Mouse (Mus musculus) C2C12 (cell line): ENCODE results near the gene Gm1113. TPM values are rescaled to one million over a fixed set of nuclear protein-coding genes. Genes with fewer than 3 reads are reported as not detected.
A peak's percentile ranks its signal among the peaks of the same experiment; 100 is the strongest.

Experiments
- H3K27me3 ChIP-seq: one replicate; pipeline ENCODE4 v1.6.1; 2011; ENCODE audit not compliant: control insufficient read depth, insufficient read depth, insufficient read length
- H3K36me3 ChIP-seq: one replicate; pipeline ENCODE4 v1.6.1; 2011; ENCODE audit not compliant: control insufficient read depth, insufficient read depth
- H3K4me3 ChIP-seq: one replicate; pipeline ENCODE4 v1.5.1; 2011; ENCODE audit warnings: mild to moderate bottlenecking, control low read depth; ENCODE audit not compliant: poor library complexity, insufficient read depth, severe bottlenecking
- H3K79me2 ChIP-seq: one replicate; pipeline ENCODE4 v1.6.1; 2011; ENCODE audit not compliant: control insufficient read depth, insufficient read depth
- H3K79me3 ChIP-seq: one replicate; pipeline ENCODE4 v1.6.1; 2011; ENCODE audit warnings: low read depth, control low read depth
- H3ac ChIP-seq: one replicate; pipeline ENCODE3; 2011; ENCODE audit warnings: low read depth; ENCODE audit not compliant: control insufficient read depth, insufficient read length
- CEBPB ChIP-seq: IDR thresholded peaks from one replicate; pipeline ENCODE4 v1.6.1; 2011; ENCODE audit warnings: low read depth, mild to moderate bottlenecking, control low read depth, moderate library complexity
- CTCF ChIP-seq: IDR thresholded peaks from one replicate; pipeline ENCODE4 v1.5.1; 2011; ENCODE audit not compliant: control insufficient read depth, insufficient read depth, insufficient read length
- FOSL1 ChIP-seq: IDR thresholded peaks from one replicate; pipeline ENCODE4 v1.8.0; 2011; ENCODE audit warnings: mild to moderate bottlenecking, low read length; ENCODE audit not compliant: poor library complexity, insufficient read depth, severe bottlenecking
- MAX ChIP-seq: IDR thresholded peaks from one replicate; pipeline ENCODE4 v1.6.1; 2011; ENCODE audit warnings: mild to moderate bottlenecking, control low read depth
- MYOD1 ChIP-seq: IDR thresholded peaks from one replicate; pipeline ENCODE4 v1.6.1; 2011; ENCODE audit warnings: low read depth; ENCODE audit not compliant: control insufficient read depth, insufficient read length
- MYOG ChIP-seq: IDR thresholded peaks from one replicate; pipeline ENCODE4 v1.6.1; 2011; ENCODE audit not compliant: control insufficient read depth, insufficient read length; ENCODE audit errors: extremely low read depth
- USF1 ChIP-seq: IDR thresholded peaks from one replicate; pipeline ENCODE4 v1.6.1; 2011; ENCODE audit warnings: low read depth, mild to moderate bottlenecking, control low read depth, moderate library complexity
- polyA plus RNA-seq: library from polyadenylated mRNA; unstranded; fragments of >200 nt; fragmentation: generic; extraction: Trizol; gene quantifications from one replicate; pipeline ENCODE4 v1.2.1, GENCODE M21; 2012; ENCODE audit warnings: missing spikeins

The Gm1113 gene
- polyA plus RNA-seq, 1 experiment: 0.02 TPM

DNA sequence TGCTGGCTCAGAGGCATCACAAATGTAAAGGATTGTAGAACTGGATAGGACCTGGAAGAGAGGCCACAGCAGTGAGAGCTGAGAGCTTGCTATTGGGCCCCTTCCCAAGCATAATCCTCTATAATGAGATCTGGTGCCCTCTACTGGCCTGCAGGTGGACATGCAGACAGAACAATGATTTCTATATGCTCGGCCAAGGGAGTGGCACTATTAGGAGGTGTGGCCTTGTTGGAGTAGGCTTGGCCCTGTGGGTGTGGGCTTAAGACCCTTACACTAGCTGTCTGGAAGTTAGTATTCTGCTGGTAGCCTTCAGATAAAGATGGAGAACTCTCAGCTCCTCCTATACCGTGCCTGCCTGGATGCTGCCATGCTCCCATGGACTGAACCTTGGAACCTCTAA, 17.0 kb upstream of the Gm1113 start:
- H3K27me3 ChIP-seq: no peaks in the 10 kb centered on the region
- TF ChIP-seq MAX (no peak), MYOG (no peak), CTCF (peak; percentile 59), USF1 (no peak), FOSL1 (no peak), CEBPB (no peak), MYOD1 (no peak)
- H3ac ChIP-seq: no peak overlapping the region

GRCm38 (mm10) chr9:35533266-35533665, 15.2 kb upstream of the Gm1113 start:
- TF ChIP-seq MYOG: no peak
- TF ChIP-seq FOSL1: no peak
- no peak for TF ChIP-seq MAX
- TF ChIP-seq CEBPB: no peak
- no peak for TF ChIP-seq MYOD1
- TF ChIP-seq USF1: no peak
- TF ChIP-seq CTCF: no peak
- Histone ChIP-seq H3K4me3 (no peak overlapping the region), H3ac (no peak overlapping the region), H3K27me3 (no peaks in the 10 kb centered on the region), H3K36me3 (no peaks in the 10 kb centered on the region), H3K79me2 (no peaks in the 10 kb centered on the region), H3K79me3 (no peaks in the 10 kb centered on the region)

More for the DNA sequence above, 17.0 kb upstream of the Gm1113 start:
- no peaks in the 10 kb centered on the region for H3K79me2 ChIP-seq
- no peak overlapping the region for H3K4me3 ChIP-seq
- no peaks in the 10 kb centered on the region for H3K36me3 ChIP-seq
- H3K79me3 ChIP-seq: no peaks in the 10 kb centered on the region

DNA sequence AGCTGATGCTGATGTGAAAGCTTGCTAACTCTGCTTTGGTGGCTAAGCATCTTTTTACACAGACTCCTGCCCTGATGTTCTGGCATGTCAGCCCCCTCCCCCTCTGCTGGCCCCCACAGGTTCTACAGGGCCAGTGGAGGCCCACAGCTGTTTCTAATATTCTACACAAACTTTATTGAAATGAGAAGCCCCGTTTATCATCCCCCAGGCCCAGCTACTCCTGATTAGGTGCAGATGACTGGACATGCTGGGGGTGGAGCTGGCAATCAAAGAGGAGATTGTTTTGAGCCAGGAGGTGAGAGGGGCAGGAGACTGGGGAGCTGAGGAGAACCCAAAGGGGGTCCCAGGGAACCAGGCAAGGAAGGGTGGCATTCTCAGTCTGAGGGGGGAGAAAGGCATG, 11.7 kb upstream of the Gm1113 start:
- H3K4me3 ChIP-seq: no peak overlapping the region
- TF ChIP-seq FOSL1 (no peak), CTCF (no peak), USF1 (no peak), MYOG (no peak), MYOD1 (no peak), MAX (no peak), CEBPB (no peak)

GRCm38 (mm10) chr9:35529141-35529540, 11.1 kb upstream of the Gm1113 start:
- no peaks in the 10 kb centered on the region for H3K79me3 ChIP-seq
- H3ac ChIP-seq: no peak overlapping the region
- no peaks in the 10 kb centered on the region for H3K36me3 ChIP-seq
- no peak overlapping the region for H3K4me3 ChIP-seq
- H3K79me2 ChIP-seq: no peaks in the 10 kb centered on the region
- H3K27me3 ChIP-seq: no peaks in the 10 kb centered on the region
- TF ChIP-seq USF1 (no peak), CTCF (no peak), MYOG (no peak), MAX (no peak), FOSL1 (no peak), MYOD1 (no peak), CEBPB (no peak)

More for the DNA sequence above, 11.7 kb upstream of the Gm1113 start:
- Histone ChIP-seq H3K79me2 (no peaks in the 10 kb centered on the region), H3ac (no peak overlapping the region), H3K27me3 (no peaks in the 10 kb centered on the region), H3K79me3 (no peaks in the 10 kb centered on the region), H3K36me3 (no peaks in the 10 kb centered on the region)

DNA sequence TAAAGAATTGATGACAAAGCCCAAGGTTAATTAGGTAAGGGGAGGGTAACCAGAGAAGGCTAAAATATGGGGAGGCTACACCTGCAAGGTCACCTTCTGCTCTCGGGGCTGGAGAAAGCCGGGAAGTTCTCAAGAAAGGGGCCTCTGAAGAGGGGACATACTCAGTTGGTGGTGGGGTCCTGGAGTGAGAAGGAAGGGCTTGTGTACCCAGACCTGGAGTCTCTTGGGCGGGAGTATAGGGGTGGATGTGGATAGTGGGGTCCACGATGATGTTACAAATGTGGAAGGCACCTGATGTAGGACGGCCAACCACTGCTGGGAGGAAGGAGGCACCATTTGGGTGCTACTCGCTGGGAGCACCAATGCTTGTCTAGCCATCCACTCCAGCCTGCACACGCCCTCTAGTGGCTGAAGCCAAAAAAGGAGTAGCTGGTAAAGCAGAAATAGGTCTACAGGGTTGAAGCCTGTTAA, 5.9 kb upstream of the Gm1113 start:
- Histone ChIP-seq H3ac (no peak overlapping the region), H3K27me3 (no peaks in the 10 kb centered on the region), H3K36me3 (no peaks in the 10 kb centered on the region), H3K79me2 (no peaks in the 10 kb centered on the region), H3K79me3 (no peaks in the 10 kb centered on the region), H3K4me3 (no peak overlapping the region)
- TF ChIP-seq FOSL1 (no peak), CTCF (peak; percentile 37)

DNA sequence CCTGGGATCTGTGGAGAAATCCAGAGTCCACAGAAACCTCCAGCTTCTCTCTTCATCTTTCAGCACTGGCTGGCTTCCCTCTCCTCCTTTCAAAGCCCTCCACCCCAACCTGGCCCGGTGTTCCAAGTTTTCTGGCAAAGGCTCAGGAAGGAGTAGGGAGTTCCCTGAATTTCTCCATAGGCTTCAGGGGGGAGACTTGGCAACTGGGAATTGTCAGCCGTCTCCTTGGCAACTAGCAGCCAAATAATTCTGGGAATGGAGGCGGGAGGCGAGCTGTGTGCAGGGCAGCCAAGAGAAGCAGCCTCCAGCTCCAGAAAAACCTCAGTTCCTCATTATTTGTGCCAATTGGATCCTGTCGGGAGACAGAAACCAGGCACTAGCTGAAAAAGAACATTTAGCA, 5.5 kb upstream of the Gm1113 start:
- TF ChIP-seq CTCF (no peak), USF1 (no peak), FOSL1 (no peak), MYOD1 (no peak), CEBPB (no peak), MAX (no peak), MYOG (no peak)
- Histone ChIP-seq H3K79me2 (no peaks in the 10 kb centered on the region), H3ac (no peak overlapping the region), H3K36me3 (no peaks in the 10 kb centered on the region), H3K27me3 (no peaks in the 10 kb centered on the region), H3K79me3 (no peaks in the 10 kb centered on the region), H3K4me3 (no peak overlapping the region)
